Mouse (Mus musculus) liver, embryonic 12.5 days (tissue): ENCODE data around the gene Gm49425. TPM values are rescaled to one million over a fixed set of nuclear protein-coding genes. Genes with fewer than 3 reads are reported as not detected.

Source experiments
- ATAC-seq: fragments of 200-750 bp; cut with Nextera tagmentation; 2 replicates; pipeline ENCODE4 v1.8.0; 2017; ENCODE audit warnings: moderate number of reproducible peaks, mild to moderate bottlenecking, moderate library complexity
- H3K27ac ChIP-seq: fragments of 300-500 bp; sonication (generic); 2 replicates; pipeline ENCODE4 v1.5.1; 2016; ENCODE audit warnings: mild to moderate bottlenecking
- H3K27me3 ChIP-seq: fragments of 300-500 bp; sonication (generic); replicated peaks from 2 replicates; pipeline ENCODE4 v1.6.1; 2016; ENCODE audit warnings: mild to moderate bottlenecking, moderate library complexity
- H3K36me3 ChIP-seq: fragments of 300-500 bp; sonication (generic); 2 replicates; pipeline ENCODE4 v1.6.1; 2016; ENCODE audit warnings: mild to moderate bottlenecking, moderate library complexity
- H3K4me1 ChIP-seq: fragments of 300-500 bp; sonication (generic); 2 replicates; pipeline ENCODE4 v1.6.1; 2016
- H3K4me2 ChIP-seq: fragments of 300-500 bp; sonication (generic); 2 replicates; pipeline ENCODE4 v1.6.1; 2016; ENCODE audit warnings: mild to moderate bottlenecking, moderate library complexity
- H3K4me3 ChIP-seq: fragments of 300-500 bp; sonication (generic); 2 replicates; pipeline ENCODE4 v1.5.1; 2016; ENCODE audit warnings: mild to moderate bottlenecking, moderate library complexity
- H3K9ac ChIP-seq: fragments of 300-500 bp; sonication (generic); 2 replicates; pipeline ENCODE4 v1.6.1; 2016; ENCODE audit warnings: mild to moderate bottlenecking, moderate library complexity
- H3K9me3 ChIP-seq: fragments of 300-500 bp; sonication (generic); replicated peaks from 2 replicates; pipeline ENCODE4 v1.6.1; 2016; ENCODE audit warnings: mild to moderate bottlenecking, moderate library complexity
- WGBS: fragments of 180-500 bp; shearing (Covaris S2); methylation state at CpG from one replicate; pipeline ENCODE4 v1.1.7; 2016; ENCODE audit not compliant: insufficient replicate concordance; 5-methylcytosine and 5-hydroxymethylcytosine counted together
- polyA plus RNA-seq: library from polyadenylated mRNA; unstranded; fragments of >200 nt; fragmentation: Nextera tagmentation; extraction: Ambion mirVana; gene quantifications from 2 replicates; pipeline ENCODE4 v1.2.1, GENCODE M21; 2016

Gm49425 gene
- polyA plus RNA-seq, 1 experiment from 2014 or later, result not detected

- Histone ChIP-seq H3K36me3 (no peaks in the 10 kb centered on the region), H3K27ac (no peak overlapping the region)
- WGBS, result 39% methylated on average over 4 of the region's 4 CpGs
Measured at GRCm38 (mm10) chr15:101522556-101523232, 5.6 kb upstream of the Gm49425 start.

GRCm38 (mm10) chr15:101519792-101520191 lies 2.7 kb upstream of the Gm49425 start:
- H3K4me3 ChIP-seq, result no peak overlapping the region
- WGBS, result 13% methylated on average over 2 of the region's 2 CpGs
- no peak overlapping the region for H3K27ac ChIP-seq
- peaks cover 15% of the 10 kb centered on the region; the same call in 1 of the 2 replicates for H3K27me3 ChIP-seq
- no peaks in the 10 kb centered on the region for H3K4me1 ChIP-seq
- no peaks in the 10 kb centered on the region for H3K36me3 ChIP-seq
- H3K4me2 ChIP-seq, result no peak overlapping the region
- ATAC-seq, result no peak
- no peak overlapping the region for H3K9ac ChIP-seq
- H3K9me3 ChIP-seq, result no peaks in the 10 kb centered on the region

More at GRCm38 (mm10) chr15:101522556-101523232, 5.6 kb upstream of the Gm49425 start:
- H3K9ac ChIP-seq, result no peak overlapping the region
- H3K4me2 ChIP-seq, result no peak overlapping the region
- H3K9me3 ChIP-seq, result no peaks in the 10 kb centered on the region
- no peaks in the 10 kb centered on the region for H3K4me1 ChIP-seq
- no peak overlapping the region for H3K4me3 ChIP-seq
- no peak for ATAC-seq
- H3K27me3 ChIP-seq, result peaks cover 22% of the 10 kb centered on the region; the same call in 1 of the 2 replicates

GRCm38 (mm10) chr15:101508247-101508646 lies 8.8 kb downstream of the Gm49425 start:
- Histone ChIP-seq H3K4me1 (no peaks in the 10 kb centered on the region), H3K4me3 (no peak overlapping the region), H3K9ac (no peak overlapping the region), H3K36me3 (no peaks in the 10 kb centered on the region), H3K27me3 (peaks cover 8% of the 10 kb centered on the region; the same call in 1 of the 2 replicates), H3K27ac (no peak overlapping the region), H3K9me3 (no peaks in the 10 kb centered on the region), H3K4me2 (no peak overlapping the region)
- 49% methylated on average over 9 of the region's 9 CpGs for WGBS
- ATAC-seq, result no peak

GRCm38 (mm10) chr15:101506896-101507758 lies 9.9 kb downstream of the Gm49425 start:
- Histone ChIP-seq H3K4me2 (no peak overlapping the region), H3K9me3 (no peaks in the 10 kb centered on the region), H3K27me3 (peaks cover 8% of the 10 kb centered on the region; the same call in 1 of the 2 replicates), H3K9ac (no peak overlapping the region), H3K4me3 (no peak overlapping the region), H3K36me3 (no peaks in the 10 kb centered on the region), H3K27ac (no peak overlapping the region), H3K4me1 (no peaks in the 10 kb centered on the region)
- 38% methylated on average over 14 of the region's 14 CpGs for WGBS
- no peak for ATAC-seq

GRCm38 (mm10) chr15:101497181-101497580 lies 19.9 kb downstream of the Gm49425 start:
- Histone ChIP-seq H3K27me3 (no peaks in the 10 kb centered on the region), H3K9ac (no peak overlapping the region), H3K36me3 (no peaks in the 10 kb centered on the region), H3K4me1 (no peaks in the 10 kb centered on the region), H3K9me3 (no peaks in the 10 kb centered on the region), H3K4me3 (no peak overlapping the region), H3K27ac (no peak overlapping the region), H3K4me2 (no peak overlapping the region)
- no peak for ATAC-seq
- WGBS, result 75% methylated on average over 2 of the region's 2 CpGs

GRCm38 (mm10) chr15:101495266-101495665 lies 21.8 kb downstream of the Gm49425 start:
- ATAC-seq, result no peak
- Histone ChIP-seq H3K9me3 (no peaks in the 10 kb centered on the region), H3K4me2 (no peak overlapping the region), H3K27me3 (no peaks in the 10 kb centered on the region), H3K9ac (no peak overlapping the region), H3K27ac (no peak overlapping the region), H3K36me3 (no peaks in the 10 kb centered on the region), H3K4me3 (no peak overlapping the region), H3K4me1 (no peaks in the 10 kb centered on the region)
- WGBS, result 79% methylated on average over 8 of the region's 8 CpGs

GRCm38 (mm10) chr15:101494203-101494602 lies 22.9 kb downstream of the Gm49425 start:
- Histone ChIP-seq H3K4me3 (no peak overlapping the region), H3K9ac (no peak overlapping the region), H3K27ac (no peak overlapping the region), H3K36me3 (no peaks in the 10 kb centered on the region), H3K4me2 (no peak overlapping the region), H3K27me3 (no peaks in the 10 kb centered on the region), H3K4me1 (no peaks in the 10 kb centered on the region), H3K9me3 (no peaks in the 10 kb centered on the region)
- ATAC-seq, result no peak
- WGBS, result 36% methylated on average over 1 of the region's 1 CpGs

GRCm38 (mm10) chr15:101493713-101494112 lies 23.3 kb downstream of the Gm49425 start:
- Histone ChIP-seq H3K9me3 (no peaks in the 10 kb centered on the region), H3K4me2 (no peak overlapping the region), H3K27ac (no peak overlapping the region), H3K27me3 (no peaks in the 10 kb centered on the region), H3K36me3 (no peaks in the 10 kb centered on the region), H3K4me1 (no peaks in the 10 kb centered on the region), H3K9ac (no peak overlapping the region), H3K4me3 (no peak overlapping the region)
- ATAC-seq, result no peak
- 75% methylated on average over 6 of the region's 6 CpGs for WGBS

- H3K27me3 ChIP-seq, result no peaks in the 10 kb centered on the region
- no peak overlapping the region for H3K27ac ChIP-seq
- H3K9ac ChIP-seq, result no peak overlapping the region
- H3K4me3 ChIP-seq, result no peak overlapping the region
- WGBS, result 39% methylated on average over 8 of the region's 8 CpGs
- no peak overlapping the region for H3K4me2 ChIP-seq
- H3K36me3 ChIP-seq, result no peaks in the 10 kb centered on the region
- H3K4me1 ChIP-seq, result no peaks in the 10 kb centered on the region
- H3K9me3 ChIP-seq, result no peaks in the 10 kb centered on the region
- no peak for ATAC-seq
Measured at GRCm38 (mm10) chr15:101492718-101493117, 24.3 kb downstream of the Gm49425 start.

GRCm38 (mm10) chr15:101491431-101491830 lies 25.6 kb downstream of the Gm49425 start, which contains the start of gene Krt83:
Krt83 (minus strand) TSS chr15:101491512.
- no peak for ATAC-seq
- WGBS, result 81% methylated on average over 6 of the region's 6 CpGs

GRCm38 (mm10) chr15:101485911-101486635 lies 31.0 kb downstream of the Gm49425 start:
- Histone ChIP-seq H3K36me3 (no peaks in the 10 kb centered on the region), H3K27me3 (no peaks in the 10 kb centered on the region; the same call in 1 of the 2 replicates), H3K9ac (no peak overlapping the region), H3K9me3 (no peaks in the 10 kb centered on the region), H3K4me3 (no peak overlapping the region), H3K27ac (no peak overlapping the region), H3K4me1 (no peaks in the 10 kb centered on the region; the same call in 1 of the 2 replicates), H3K4me2 (no peak overlapping the region)
- ATAC-seq, result no peak
- WGBS, result 60% methylated on average over 11 of the region's 11 CpGs

More at GRCm38 (mm10) chr15:101491431-101491830, 25.6 kb downstream of the Gm49425 start, which contains the start of gene Krt83:
- no peak within 1 kb of the TSS for H3K4me3 ChIP-seq
- no peaks in the 10 kb centered on the region for H3K9me3 ChIP-seq
- H3K27ac ChIP-seq, result no peak within 1 kb of the TSS
- no peak within 1 kb of the TSS for H3K4me2 ChIP-seq
- H3K27me3 ChIP-seq, result no peaks in the 10 kb centered on the region; the same call in 1 of the 2 replicates
- H3K9ac ChIP-seq, result no peak within 1 kb of the TSS
- no peaks in the 10 kb centered on the region for H3K4me1 ChIP-seq
- no peaks in the 10 kb centered on the region for H3K36me3 ChIP-seq
